Mouse (Mus musculus) small intestine, adult 2 months (tissue): ENCODE results near the gene Tubgcp6.

ENCODE experiments used
- CTCF ChIP-seq: fragments of 200-500 bp; IDR thresholded peaks from 2 replicates; pipeline ENCODE4 v1.5.1; 2012; ENCODE audit warnings: low read depth, mild to moderate bottlenecking, control low read depth, inconsistent platforms, low read length, moderate library complexity, mixed read lengths; ENCODE audit not compliant: insufficient replicate concordance, insufficient read length; ENCODE audit errors: extremely low read depth
- POLR2A ChIP-seq: fragments of 200-500 bp; IDR thresholded peaks from 2 replicates; pipeline ENCODE4 v1.6.1; 2012; ENCODE audit warnings: low read depth, mild to moderate bottlenecking, control low read depth, inconsistent platforms, low read length, moderate library complexity

- TF ChIP-seq CTCF (no peak), POLR2A (no peak)
These were observed 54.7 kb downstream of the Tubgcp6 start for GRCm38 (mm10) chr15:89068226-89068625.
